Mouse (Mus musculus): ENCODE results near the gene Mettl14. TPM values are rescaled to one million over a fixed set of nuclear protein-coding genes. Genes with fewer than 3 reads are reported as not detected.

The Mettl14 gene
- total and polyA plus RNA-seq, 3 experiments: 6.0 to 13.3 (median 8.7) TPM

DNA sequence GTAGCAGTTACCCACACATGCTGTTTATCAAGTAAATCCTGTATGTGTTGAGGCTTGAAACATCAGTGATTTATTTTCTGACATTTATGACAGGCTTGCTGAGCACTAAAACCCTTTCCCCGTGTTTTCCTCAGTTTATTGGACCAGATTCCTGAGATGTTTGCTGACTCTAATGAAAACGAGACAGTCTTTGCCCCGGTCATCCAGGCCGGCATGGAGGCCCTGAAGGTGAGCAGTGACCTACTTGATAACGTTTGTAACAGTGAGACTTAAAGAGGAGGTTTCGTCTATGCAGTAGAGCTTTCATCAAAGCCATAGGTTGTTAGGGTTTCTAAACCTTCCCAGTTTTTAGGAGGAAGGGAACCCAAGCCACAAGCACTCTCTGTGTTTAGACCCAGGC, 42.2 kb downstream of the Mettl14 start:
- Histone ChIP-seq H3K79me2 (replicated peaks; ENCODE audit: control insufficient read depth, extremely low read depth, insufficient read depth, poor library complexity, severe bottlenecking) (no peaks in the 10 kb centered on the region; the same call in 1 of the 2 replicates), H3K9me3 (replicated peaks; ENCODE audit: low read length) (peaks cover 2% of the 10 kb centered on the region), H3K27ac (ENCODE audit: insufficient read depth, low read depth) (no peak overlapping the region), H3K4me2 (ENCODE audit: insufficient read depth, low read depth, poor library complexity, severe bottlenecking) (no peak overlapping the region), H3K4me3 (replicated peaks in 1 of 3; ENCODE audit: low read depth in 2 of 3, low read length in 2 of 3, poor library complexity in 1 of 3) (no peak overlapping the region), H3K36me3 (replicated peaks in 1 of 2; ENCODE audit: control insufficient read depth in 1 of 2, insufficient read depth in 1 of 2, low read length in 1 of 2) (peaks cover 31 to 61% of the 10 kb centered on the region in 2 experiments), H3K9ac (ENCODE audit: insufficient read depth, low read depth) (no peak overlapping the region), H3K4me1 (ENCODE audit: control insufficient read depth in 1 of 2, insufficient read depth in 2 of 2) (peaks cover 9 to 23% of the 10 kb centered on the region in 2 experiments; a peak in 3 of 4 replicates), H3K27me3 (replicated peaks) (no peaks in the 10 kb centered on the region)
- no peak for TF ChIP-seq CTCF (conservative IDR thresholded peaks at IDR 0.05 in 1 of 2, IDR thresholded peaks at IDR 0.05 in 1 of 2; ENCODE audit: low read depth in 2 of 2, low read length in 2 of 2)
- no peak for TF ChIP-seq JUND (conservative IDR thresholded peaks at IDR 0.05; ENCODE audit: low read depth, low read length)
- TF ChIP-seq RAD21 (IDR thresholded peaks at IDR 0.05; ENCODE audit: low read depth, low read length): no peak
- TF ChIP-seq NELFE (IDR thresholded peaks at IDR 0.05; ENCODE audit: low read depth, low read length): no peak
- no peak for TF ChIP-seq ELF1 (IDR thresholded peaks at IDR 0.05; ENCODE audit: low read depth, low read length)
- TF ChIP-seq MXI1 (IDR thresholded peaks at IDR 0.05; ENCODE audit: low read depth, low read length): no peak
- no peak for TF ChIP-seq MAZ (IDR thresholded peaks at IDR 0.05; ENCODE audit: low read depth, low read length)
- no peak for TF ChIP-seq ZKSCAN1 (IDR thresholded peaks at IDR 0.05; ENCODE audit: borderline replicate concordance, low read depth, low read length)
- TF ChIP-seq NRF1 (IDR thresholded peaks at IDR 0.05; ENCODE audit: low read depth, low read length): no peak
- no peak for TF ChIP-seq ZNF384 (IDR thresholded peaks at IDR 0.05; ENCODE audit: low read depth, low read length)
- no peak for TF ChIP-seq POLR2AphosphoS2 (IDR thresholded peaks at IDR 0.05; ENCODE audit: low read depth, low read length)
- TF ChIP-seq RCOR1 (conservative IDR thresholded peaks at IDR 0.05; ENCODE audit: low read depth, low read length): no peak
- TF ChIP-seq CHD1 (IDR thresholded peaks at IDR 0.05; ENCODE audit: low read depth, low read length): no peak
- TF ChIP-seq TCF12 (IDR thresholded peaks at IDR 0.05; ENCODE audit: low read depth, low read length): no peak
- TF ChIP-seq MEF2A (IDR thresholded peaks at IDR 0.05; ENCODE audit: borderline replicate concordance, low read depth, low read length): no peak
- TF ChIP-seq KAT2A (IDR thresholded peaks at IDR 0.05; ENCODE audit: insufficient replicate concordance, low read length): no peak
- TF ChIP-seq UBTF (IDR thresholded peaks at IDR 0.05; ENCODE audit: low read depth, low read length): no peak
- TF ChIP-seq ZMIZ1 (IDR thresholded peaks at IDR 0.05; ENCODE audit: low read depth, low read length): no peak
- TF ChIP-seq SMC3 (IDR thresholded peaks at IDR 0.05; ENCODE audit: low read depth, low read length): no peak
- TF ChIP-seq CHD2 (IDR thresholded peaks at IDR 0.05; ENCODE audit: low read length): no peak
- dilution Hi-C loops (cut with MboI; ENCODE audit: extremely low pct_ligation_motif_present, extremely low pct_unique_long_range_greater_than_20kb, low sequenced_read_pairs) (no loop called here), in situ Hi-C loops (cut with MboI; ENCODE audit: low pct_ligation_motif_present, low pct_unique_long_range_greater_than_20kb, low sequenced_read_pairs) (no loop called here)
- DNase-seq (ENCODE audit: extremely low read depth): no peak

DNA sequence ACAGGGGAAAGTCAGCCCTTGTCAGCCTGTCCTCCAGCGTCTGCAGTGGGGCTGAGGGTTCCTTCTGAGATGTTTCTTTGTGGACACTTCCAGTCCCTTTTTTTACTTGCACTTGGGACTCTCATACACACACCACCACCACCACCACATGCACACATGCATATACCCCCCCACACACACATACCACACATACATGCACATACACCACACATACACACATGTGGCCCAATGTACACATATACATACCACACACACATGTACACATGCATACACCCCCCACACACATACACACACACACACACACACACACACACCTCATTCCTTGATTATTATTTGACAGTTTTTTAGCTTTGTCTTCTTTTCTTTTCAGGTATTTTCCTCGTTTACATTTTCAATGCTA, 44.9 kb downstream of the Mettl14 start:
- in situ Hi-C loops (cut with MboI; ENCODE audit: low pct_ligation_motif_present, low pct_unique_long_range_greater_than_20kb, low sequenced_read_pairs) (no loop called here), dilution Hi-C loops (cut with MboI; ENCODE audit: extremely low pct_ligation_motif_present, extremely low pct_unique_long_range_greater_than_20kb, low sequenced_read_pairs) (no loop called here)
- peaks cover 10 to 35% of the 10 kb centered on the region in 2 experiments for H3K4me1 ChIP-seq (ENCODE audit: control insufficient read depth in 1 of 2, insufficient read depth in 2 of 2)
- TF ChIP-seq BHLHE40 (IDR thresholded peaks at IDR 0.05; ENCODE audit: low read depth, low read length): no peak
- TF ChIP-seq CTCF (conservative IDR thresholded peaks at IDR 0.05 in 1 of 2, IDR thresholded peaks at IDR 0.05 in 1 of 2; ENCODE audit: low read depth in 2 of 2, low read length in 2 of 2): no peak
- TF ChIP-seq CHD2 (IDR thresholded peaks at IDR 0.05; ENCODE audit: low read length): no peak
- no peak for TF ChIP-seq RAD21 (IDR thresholded peaks at IDR 0.05; ENCODE audit: low read depth, low read length)
- no peak for TF ChIP-seq ETS1 (conservative IDR thresholded peaks at IDR 0.05; ENCODE audit: low read depth, low read length)
- no peak for TF ChIP-seq POLR2AphosphoS2 (IDR thresholded peaks at IDR 0.05; ENCODE audit: low read depth, low read length)
- no peak for TF ChIP-seq MAFK (IDR thresholded peaks at IDR 0.05; ENCODE audit: insufficient replicate concordance, low read length)
- TF ChIP-seq CHD1 (IDR thresholded peaks at IDR 0.05; ENCODE audit: low read depth, low read length): no peak
- TF ChIP-seq USF2 (conservative IDR thresholded peaks at IDR 0.05; ENCODE audit: low read depth, low read length): no peak
- no peak for TF ChIP-seq ZMIZ1 (IDR thresholded peaks at IDR 0.05; ENCODE audit: low read depth, low read length)
- no peak for TF ChIP-seq GABPA (IDR thresholded peaks at IDR 0.05; ENCODE audit: insufficient replicate concordance, low read depth, low read length)
- TF ChIP-seq IRF4 (IDR thresholded peaks at IDR 0.05; ENCODE audit: low read depth, low read length): no peak
- TF ChIP-seq NELFE (IDR thresholded peaks at IDR 0.05; ENCODE audit: low read depth, low read length): no peak
- TF ChIP-seq KAT2A (IDR thresholded peaks at IDR 0.05; ENCODE audit: insufficient replicate concordance, low read length): no peak
- H3K9ac ChIP-seq (ENCODE audit: insufficient read depth, low read depth): no peak overlapping the region
- no peak overlapping the region for H3K4me3 ChIP-seq (replicated peaks in 1 of 3; ENCODE audit: low read depth in 2 of 3, low read length in 2 of 3, poor library complexity in 1 of 3)
- DNase-seq (ENCODE audit: extremely low read depth): no peak
- H3K27ac ChIP-seq (ENCODE audit: insufficient read depth, low read depth): no peak overlapping the region
- H3K27me3 ChIP-seq (replicated peaks): no peaks in the 10 kb centered on the region
- no peaks in the 10 kb centered on the region for H3K9me3 ChIP-seq (replicated peaks; ENCODE audit: low read length)
- H3K36me3 ChIP-seq (replicated peaks in 1 of 2; ENCODE audit: control insufficient read depth in 1 of 2, insufficient read depth in 1 of 2, low read length in 1 of 2): peaks cover 26 to 55% of the 10 kb centered on the region in 2 experiments
- H3K79me2 ChIP-seq (replicated peaks; ENCODE audit: control insufficient read depth, extremely low read depth, insufficient read depth, poor library complexity, severe bottlenecking): no peaks in the 10 kb centered on the region
- no peak overlapping the region for H3K4me2 ChIP-seq (ENCODE audit: insufficient read depth, low read depth, poor library complexity, severe bottlenecking)
